Mouse (Mus musculus) heart, postnatal 0 days (tissue): ENCODE measurements at regions not wholly inside any gene's neighbourhood (a gene's known extent, or its start where the extent isn't known, plus 50 kb on each side); places are given as distances from the start of the nearest gene placed in this dataset.

Experiments
- ATAC-seq: fragments of 200-750 bp; cut with Nextera tagmentation; 2 replicates; pipeline ENCODE4 v1.8.0; 2017; ENCODE audit warnings: low read depth, moderate number of reproducible peaks, moderate library complexity; ENCODE audit not compliant: insufficient read depth
- DNase-seq: peaks from one replicate; pipeline ENCODE4 v3.0.0-alpha.2; 2016; ENCODE audit warnings: low spot score
- H3K27ac ChIP-seq: fragments of 300-500 bp; sonication (generic); 2 replicates; pipeline ENCODE4 v1.5.1; 2014; ENCODE audit warnings: low read depth, mild to moderate bottlenecking
- H3K27me3 ChIP-seq: fragments of 300-500 bp; sonication (generic); 2 replicates; pipeline ENCODE4 v1.6.1; 2014; ENCODE audit warnings: low read length, mixed read lengths; ENCODE audit not compliant: control insufficient read depth, insufficient read depth
- H3K36me3 ChIP-seq: fragments of 300-500 bp; sonication (generic); replicated peaks from 2 replicates; pipeline ENCODE4 v1.6.1; 2014; ENCODE audit warnings: low read length, mixed read lengths; ENCODE audit not compliant: control insufficient read depth, insufficient read depth
- H3K4me1 ChIP-seq: fragments of 300-500 bp; sonication (generic); 2 replicates; pipeline ENCODE4 v1.6.1; 2014; ENCODE audit warnings: antibody characterized with exemption; ENCODE audit not compliant: control insufficient read depth, insufficient read depth
- H3K4me2 ChIP-seq: fragments of 300-500 bp; sonication (generic); 2 replicates; pipeline ENCODE4 v1.6.1; 2014; ENCODE audit warnings: low read depth, mild to moderate bottlenecking, low read length, moderate library complexity
- H3K4me3 ChIP-seq: fragments of 300-500 bp; sonication (generic); 2 replicates; pipeline ENCODE4 v1.5.1; 2014; ENCODE audit warnings: low read depth, low read length
- H3K9ac ChIP-seq: fragments of 300-500 bp; sonication (generic); replicated peaks from 2 replicates; pipeline ENCODE4 v1.6.1; 2014; ENCODE audit warnings: low read depth, low read length, mixed read lengths
- H3K9me3 ChIP-seq: fragments of 300-500 bp; sonication (generic); replicated peaks from 2 replicates; pipeline ENCODE4 v1.6.1; 2016; ENCODE audit warnings: low read length; ENCODE audit not compliant: control insufficient read depth
- CTCF ChIP-seq: IDR thresholded peaks from 2 replicates; pipeline ENCODE4 v1.5.1; 2016; ENCODE audit warnings: antibody characterized with exemption, control low read depth, low read depth
- EP300 ChIP-seq: IDR thresholded peaks from 2 replicates; pipeline ENCODE4 v1.6.1; 2016; ENCODE audit warnings: antibody characterized with exemption, low read depth
- WGBS: fragments of 180-500 bp; shearing (Covaris S2); extraction: QIAGEN DNeasy Blood & Tissue Kit; methylation state at CpG from one replicate; pipeline ENCODE4 v1.1.7; 2014; 5-methylcytosine and 5-hydroxymethylcytosine counted together

DNA sequence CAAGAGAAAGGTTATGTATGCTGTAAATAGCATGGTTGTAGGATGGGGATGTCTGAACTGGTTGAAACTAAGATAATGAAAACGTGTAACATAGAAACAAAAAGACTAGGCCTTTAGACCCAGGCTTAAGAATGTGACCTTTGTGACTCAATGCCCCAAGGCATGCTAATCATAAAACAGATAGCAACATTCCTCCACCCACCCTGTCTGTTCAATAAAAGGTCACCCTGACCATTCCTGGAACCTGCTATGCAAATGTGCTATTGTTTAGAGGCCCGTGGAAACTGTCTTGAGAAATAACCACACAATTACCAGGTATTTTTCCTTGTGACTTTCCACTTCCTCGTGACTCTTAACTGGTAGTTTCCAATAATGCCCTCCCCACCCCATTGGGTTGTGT, 288.3 kb upstream of the Alcam start:
- Histone ChIP-seq H3K27me3 (no peaks in the 10 kb centered on the region), H3K4me3 (no peak overlapping the region), H3K9ac (no peak overlapping the region), H3K4me2 (no peak overlapping the region), H3K9me3 (no peaks in the 10 kb centered on the region), H3K27ac (no peak overlapping the region), H3K4me1 (no peaks in the 10 kb centered on the region), H3K36me3 (no peaks in the 10 kb centered on the region)
- DNase-seq (no peak), ATAC-seq (no peak)
- WGBS: 52% methylated on average over 3 of the region's 3 CpGs
- no peak for TF ChIP-seq EP300
- TF ChIP-seq CTCF: no peak

- Histone ChIP-seq H3K4me2 (no peak overlapping the region), H3K36me3 (no peaks in the 10 kb centered on the region), H3K4me3 (no peak overlapping the region), H3K9me3 (no peaks in the 10 kb centered on the region), H3K27me3 (no peaks in the 10 kb centered on the region), H3K4me1 (no peaks in the 10 kb centered on the region), H3K9ac (no peak overlapping the region), H3K27ac (no peak overlapping the region)
- ATAC-seq: no peak
- DNase-seq: no peak
- TF ChIP-seq CTCF: no peak
- no peak for TF ChIP-seq EP300
- 88% methylated on average over 3 of the region's 3 CpGs for WGBS
Measured at GRCm38 (mm10) chr16:52726120-52726844, 272.4 kb upstream of the Alcam start.

DNA sequence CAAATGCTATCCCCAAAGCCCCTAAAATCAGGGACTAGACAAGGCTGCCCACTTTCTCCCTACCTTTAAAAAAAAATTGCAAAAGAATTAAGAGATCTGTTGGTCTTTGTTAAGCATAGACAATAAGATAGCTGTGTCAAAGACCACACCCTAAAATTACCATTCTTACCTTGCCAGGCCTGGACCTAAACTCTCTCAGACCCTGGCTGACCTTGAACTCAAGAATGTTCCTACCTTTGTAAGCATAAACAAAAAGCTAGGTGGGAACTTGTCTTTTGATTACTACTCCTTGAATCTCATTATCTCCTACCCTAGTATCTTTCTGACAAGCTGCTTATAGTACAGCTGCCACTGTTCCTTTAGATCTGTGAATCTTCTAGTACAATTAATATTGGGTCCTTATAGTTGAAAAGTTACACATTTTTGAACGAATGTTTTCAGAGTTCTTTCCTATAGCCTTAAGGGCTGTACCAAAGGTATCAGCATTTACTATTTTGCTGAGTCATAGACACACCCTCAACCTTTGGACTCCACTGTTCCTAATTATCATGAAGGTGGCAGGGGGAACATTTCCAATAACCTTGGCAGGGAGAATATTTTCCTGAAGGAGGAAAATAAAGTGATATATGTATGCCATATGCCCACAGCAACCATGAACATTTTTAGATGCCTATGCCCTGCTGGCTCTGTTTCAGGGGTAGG, 264.5 kb upstream of the Alcam start:
- no peak for ATAC-seq
- 73% methylated on average over 1 of the region's 1 CpGs for WGBS

DNA sequence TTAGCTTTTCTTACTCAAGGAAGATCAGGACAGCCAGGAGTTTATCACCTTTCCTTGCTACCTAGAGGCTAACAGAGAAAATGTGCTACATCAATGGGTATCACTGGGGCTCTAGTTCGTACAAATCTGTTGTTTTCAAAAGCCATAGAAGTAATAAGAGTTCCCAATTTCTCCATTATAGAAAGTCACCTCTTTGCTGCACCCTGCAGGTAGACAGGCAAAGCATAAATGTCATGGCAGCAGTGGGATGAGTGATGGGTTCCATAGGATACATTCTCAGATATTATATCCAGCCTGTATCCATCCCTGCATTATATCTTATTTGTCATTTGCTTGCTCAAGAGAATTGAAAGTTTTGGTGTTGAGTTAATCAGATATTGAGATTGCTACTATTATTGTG, 236.4 kb upstream of the Alcam start:
- WGBS: 88% methylated on average over 1 of the region's 1 CpGs
- Histone ChIP-seq H3K27me3 (no peaks in the 10 kb centered on the region), H3K9me3 (no peaks in the 10 kb centered on the region), H3K4me2 (no peak overlapping the region), H3K27ac (no peak overlapping the region), H3K4me1 (no peaks in the 10 kb centered on the region), H3K36me3 (no peaks in the 10 kb centered on the region), H3K9ac (no peak overlapping the region), H3K4me3 (no peak overlapping the region)
- no peak for TF ChIP-seq EP300
- TF ChIP-seq CTCF: no peak
- DNase-seq (no peak), ATAC-seq (no peak)

More for the DNA sequence above, 264.5 kb upstream of the Alcam start:
- no peak overlapping the region for H3K9ac ChIP-seq
- no peak for TF ChIP-seq EP300
- no peak for TF ChIP-seq CTCF
- H3K27ac ChIP-seq: no peak overlapping the region
- H3K36me3 ChIP-seq: no peaks in the 10 kb centered on the region
- no peak for DNase-seq
- no peaks in the 10 kb centered on the region for H3K9me3 ChIP-seq
- no peaks in the 10 kb centered on the region for H3K27me3 ChIP-seq
- H3K4me3 ChIP-seq: no peak overlapping the region
- H3K4me2 ChIP-seq: no peak overlapping the region
- no peaks in the 10 kb centered on the region for H3K4me1 ChIP-seq

- H3K9me3 ChIP-seq: no peaks in the 10 kb centered on the region
- H3K36me3 ChIP-seq: no peaks in the 10 kb centered on the region
- H3K9ac ChIP-seq: no peak overlapping the region
- ATAC-seq (no peak), DNase-seq (no peak)
- no peaks in the 10 kb centered on the region for H3K27me3 ChIP-seq
- H3K4me1 ChIP-seq: no peaks in the 10 kb centered on the region
- no peak for TF ChIP-seq EP300
- TF ChIP-seq CTCF: no peak
- H3K4me2 ChIP-seq: no peak overlapping the region
- H3K4me3 ChIP-seq: no peak overlapping the region
- H3K27ac ChIP-seq: no peak overlapping the region
Measured at GRCm38 (mm10) chr16:52654825-52655224, 201.0 kb upstream of the Alcam start.
